Mouse (Mus musculus): Measurements from ENCODE around the gene Tpp2. TPM values are rescaled to one million over a fixed set of nuclear protein-coding genes. Genes with fewer than 3 reads are reported as not detected.
"Not testable (repeated sequence)": the region's sequence is repeated elsewhere in the genome, so short reads cannot be mapped to it uniquely, and the experiment has no call there.

The Tpp2 gene
- total RNA-seq (2021), result 10 to 100 TPM; 30.5 to 36.6 TPM
- long read RNA-seq, experiment 1, full-length matches to known transcripts, result 44 of 60 reads
- long read RNA-seq, experiment 1, partial matches to known transcripts, result 10 of 60 reads
- long read RNA-seq, experiment 1, other reads (novel, unspliced or antisense), result 6 of 60 reads
- long read RNA-seq, experiment 2, full-length matches to known transcripts, result 32 of 40 reads
- long read RNA-seq, experiment 2, partial matches to known transcripts, result 5 of 40 reads
- long read RNA-seq, experiment 2, other reads (novel, unspliced or antisense), result 3 of 40 reads

- DNase-seq (ENCODE audit: low spot score), result peak; percentile 96
Observed at GRCm38 (mm10) chr1:43933488-43934415, at the start of gene Tpp2. Gene Tpp2, plus strand, starts transcription at chr1:43933647.

- not testable (repeated sequence) for DNase-seq (ENCODE audit: low spot score)
Observed at GRCm38 (mm10) chr1:43888358-43888757, 45.1 kb upstream of the Tpp2 start.

GRCm38 (mm10) chr1:43895742-43896141 is 37.7 kb upstream of the Tpp2 start:
- no peak for DNase-seq (ENCODE audit: low spot score)

- no peak for DNase-seq (ENCODE audit: low spot score)
Observed at GRCm38 (mm10) chr1:43897131-43897530, 36.3 kb upstream of the Tpp2 start.

GRCm38 (mm10) chr1:43897987-43898386 is 35.5 kb upstream of the Tpp2 start:
- DNase-seq (ENCODE audit: low spot score), result no peak

- DNase-seq (ENCODE audit: low spot score), result peak; percentile 55
Observed at GRCm38 (mm10) chr1:43898991-43899714, 34.3 kb upstream of the Tpp2 start.

GRCm38 (mm10) chr1:43902417-43902816 is 31.0 kb upstream of the Tpp2 start:
- no peak for DNase-seq (ENCODE audit: low spot score)

- no peak for DNase-seq (ENCODE audit: low spot score)
Observed at GRCm38 (mm10) chr1:43902855-43903254, 30.6 kb upstream of the Tpp2 start.

- DNase-seq (ENCODE audit: low spot score), result no peak
Observed at GRCm38 (mm10) chr1:43915428-43915827, 18.0 kb upstream of the Tpp2 start.

GRCm38 (mm10) chr1:43916854-43917253 is 16.6 kb upstream of the Tpp2 start:
- no peak for DNase-seq (ENCODE audit: low spot score)

GRCm38 (mm10) chr1:43934416-43934810 is 966 bp downstream of the Tpp2 start:
- DNase-seq (ENCODE audit: low spot score), result no peak

- no peak for DNase-seq (ENCODE audit: low spot score)
Observed at GRCm38 (mm10) chr1:43939310-43939709, 5.9 kb downstream of the Tpp2 start.

GRCm38 (mm10) chr1:43941476-43942217 is 8.2 kb downstream of the Tpp2 start:
- no peak for DNase-seq (ENCODE audit: low spot score)

- DNase-seq (ENCODE audit: low spot score), result no peak
Observed at GRCm38 (mm10) chr1:43942814-43943213, 9.4 kb downstream of the Tpp2 start.

GRCm38 (mm10) chr1:43953679-43954078 is 20.2 kb downstream of the Tpp2 start:
- DNase-seq (ENCODE audit: low spot score), result no peak

- no peak for DNase-seq (ENCODE audit: low spot score)
Observed at GRCm38 (mm10) chr1:43964381-43964780, 30.9 kb downstream of the Tpp2 start.

GRCm38 (mm10) chr1:43966756-43967155 is 33.3 kb downstream of the Tpp2 start:
- no peak for DNase-seq (ENCODE audit: low spot score)

- no peak for DNase-seq (ENCODE audit: low spot score)
Observed at GRCm38 (mm10) chr1:43969361-43969760, 35.9 kb downstream of the Tpp2 start.

GRCm38 (mm10) chr1:43971089-43971488 is 37.6 kb downstream of the Tpp2 start:
- DNase-seq (ENCODE audit: low spot score), result no peak

- no peak for DNase-seq (ENCODE audit: low spot score)
Observed at GRCm38 (mm10) chr1:43996914-43997589, 63.6 kb downstream of the Tpp2 start.

- no peak for DNase-seq (ENCODE audit: low spot score)
Observed at GRCm38 (mm10) chr1:44004513-44004912, 71.1 kb downstream of the Tpp2 start.
